Comparison of ENCODE assay signal across 8 mouse cellular contexts in the genomic region with DNA sequence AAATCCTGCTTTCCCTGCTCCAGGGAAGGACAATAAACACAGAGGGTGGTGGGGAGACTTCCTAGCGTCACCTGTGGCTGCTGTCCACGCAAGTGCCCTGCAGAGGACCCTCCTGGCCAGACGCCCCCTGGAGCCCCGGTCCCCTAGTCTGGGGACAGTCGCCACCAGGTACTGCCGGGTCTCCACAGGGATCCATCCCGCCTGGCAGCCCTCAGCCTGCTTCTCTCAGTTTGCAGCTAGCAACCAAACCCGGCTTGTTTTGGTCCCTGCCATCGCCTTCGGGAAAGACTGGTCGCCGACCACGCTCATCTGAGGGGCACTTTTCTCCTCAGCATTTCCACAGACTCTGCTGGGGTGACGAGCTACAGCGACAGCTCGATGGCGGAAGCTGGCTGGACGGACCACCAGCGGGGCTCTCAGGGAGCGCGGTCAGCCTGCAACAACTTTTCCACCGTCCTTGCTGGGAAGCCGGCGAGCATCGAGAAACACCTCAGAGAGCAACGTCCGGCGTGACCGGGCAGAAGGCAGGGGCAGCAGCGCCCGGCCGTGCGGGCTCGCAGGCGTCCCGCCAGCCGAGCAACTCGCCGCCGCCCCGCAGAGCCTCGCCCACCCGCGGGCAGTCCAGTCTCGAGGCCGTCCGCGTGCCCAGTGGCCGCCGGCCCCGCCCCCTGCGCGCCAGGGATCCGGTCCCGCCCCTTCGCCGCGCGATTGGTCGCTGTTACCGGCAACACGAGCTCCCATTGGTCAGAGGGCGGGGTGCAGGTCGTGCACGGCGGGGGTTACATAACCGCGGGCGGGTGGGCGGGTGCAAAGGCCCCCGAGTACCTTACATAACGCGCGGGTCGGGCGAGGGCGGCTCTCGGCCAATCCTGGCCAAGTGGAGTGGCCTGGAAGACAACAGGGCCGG. TPM values are rescaled to one million over a fixed set of nuclear protein-coding genes. Genes with fewer than 3 reads are reported as not detected.
DNase-seq lines count a peak whose midpoint lies in the region; ATAC-seq lines count a peak whose summit lies in the region.

Gene Per3, minus strand, starts transcription at position 629 of the 907 bp plus-strand sequence.

- WGBS in hindbrain, embryonic 12.5 days, result under 1% methylated on average over 59 of the region's 79 CpGs

- H3K36me3 ChIP-seq in hindbrain, embryonic 12.5 days, result peaks cover 15% of the 10 kb centered on the region; the same call in 1 of the 2 replicates

- ATAC-seq in hindbrain, embryonic 12.5 days (ENCODE audit: low FRiP score), result peak; percentile 98

- peaks cover 11% of the 10 kb centered on the region; the same call in 1 of the 2 replicates for H3K27me3 ChIP-seq in hindbrain, embryonic 12.5 days

- peak within 1 kb of the TSS; percentile 54 for H3K4me3 ChIP-seq in hindbrain, embryonic 12.5 days

- H3K9ac ChIP-seq in hindbrain, embryonic 12.5 days, result peak within 1 kb of the TSS; percentile 63

- peak within 1 kb of the TSS; percentile 23 for H3K27ac ChIP-seq in hindbrain, embryonic 12.5 days

- peaks cover 11% of the 10 kb centered on the region for H3K4me1 ChIP-seq in hindbrain, embryonic 12.5 days

- peak; percentile 95 for DNase-seq in NIH3T3 (ENCODE audit: low read depth)
- peak; percentile 99 for DNase-seq in cerebellum, postnatal 10 days
- DNase-seq in frontal cortex, postnatal 10 days (ENCODE audit: low spot score in 2 of 2), result peak; percentile 95 to 97
- peak; percentile 96 to 98 for DNase-seq in layer of hippocampus, postnatal 14 days (ENCODE audit: low spot score in 2 of 2)
- DNase-seq in lung, postnatal 14 days, result peak; percentile 98
- peak; percentile 93 for DNase-seq in retina, adult 2 months (ENCODE audit: low read depth, low spot score)
- DNase-seq in thymus, postnatal 36 days, result peak; percentile 91 to 92

- peak within 1 kb of the TSS; percentile 92 for H3K4me2 ChIP-seq in hindbrain, embryonic 12.5 days (replicated peaks)

- H3K9me3 ChIP-seq in hindbrain, embryonic 12.5 days (replicated peaks), result no peaks in the 10 kb centered on the region

RNA-seq across cellular contexts. Expression of gene Per3, which starts in this region (rescaled TPM):
- polyA plus RNA-seq in hindbrain, embryonic 12.5 days (2016; fragmentation: Nextera tagmentation; extraction: Ambion mirVana), result 5.6 and 6.0 TPM in 2 replicates
- 10 to 100 TPM; 18.7 to 18.9 TPM for total RNA-seq in layer of hippocampus, postnatal 14 days (2021)

Comparison
In these comparisons a context has a peak if more than half of its experiments do, and no peak if none do; other contexts are left out.
1. Peak in every context shown above with its lines: DNase-seq, ATAC-seq, H3K4me3 ChIP-seq and H3K27ac ChIP-seq.